Mouse (Mus musculus) limb, embryonic 15.5 days (tissue): ENCODE results near the gene Cers1. TPM values are rescaled to one million over a fixed set of nuclear protein-coding genes. Genes with fewer than 3 reads are reported as not detected.

ENCODE experiments used
- ATAC-seq: fragments of 200-750 bp; cut with Nextera tagmentation; 2 replicates; pipeline ENCODE4 v1.8.0; 2017; ENCODE audit warnings: low read depth, moderate TSS enrichment; ENCODE audit not compliant: insufficient number of reproducible peaks, low FRiP score, low TSS enrichment
- H3K27ac ChIP-seq: fragments of 300-500 bp; sonication (generic); 2 replicates; pipeline ENCODE4 v1.5.1; 2015; ENCODE audit warnings: moderate library complexity, mild to moderate bottlenecking, inconsistent platforms
- H3K27me3 ChIP-seq: fragments of 300-500 bp; sonication (generic); 2 replicates; pipeline ENCODE4 v1.6.1; 2015; ENCODE audit warnings: inconsistent platforms
- H3K36me3 ChIP-seq: fragments of 300-500 bp; sonication (generic); 2 replicates; pipeline ENCODE4 v1.6.1; 2015; ENCODE audit warnings: inconsistent platforms
- H3K4me1 ChIP-seq: fragments of 300-500 bp; sonication (generic); 2 replicates; pipeline ENCODE4 v1.6.1; 2015; ENCODE audit warnings: inconsistent platforms
- H3K4me2 ChIP-seq: fragments of 300-500 bp; sonication (generic); 2 replicates; pipeline ENCODE4 v1.6.1; 2015; ENCODE audit warnings: mild to moderate bottlenecking, inconsistent platforms
- H3K4me3 ChIP-seq: fragments of 300-500 bp; sonication (generic); 2 replicates; pipeline ENCODE4 v1.5.1; 2015; ENCODE audit warnings: mild to moderate bottlenecking, inconsistent platforms
- H3K9ac ChIP-seq: fragments of 300-500 bp; sonication (generic); 2 replicates; pipeline ENCODE4 v1.6.1; 2015; ENCODE audit warnings: inconsistent platforms
- H3K9me3 ChIP-seq: fragments of 300-500 bp; sonication (generic); 2 replicates; pipeline ENCODE4 v1.6.1; 2016; ENCODE audit warnings: inconsistent platforms
- WGBS: fragments of 180-500 bp; shearing (Covaris S2); methylation state at CpG from one replicate; pipeline ENCODE4 v1.1.7; 2015; 5-methylcytosine and 5-hydroxymethylcytosine counted together
- polyA plus RNA-seq: library from polyadenylated mRNA; unstranded; fragments of >200 nt; fragmentation: Nextera tagmentation; extraction: Ambion mirVana; gene quantifications from 2 replicates; pipeline ENCODE4 v1.2.1, GENCODE M21; 2015

Cers1 gene
- polyA plus RNA-seq, 1 experiment from 2014 or later, result 8.8 TPM

DNA sequence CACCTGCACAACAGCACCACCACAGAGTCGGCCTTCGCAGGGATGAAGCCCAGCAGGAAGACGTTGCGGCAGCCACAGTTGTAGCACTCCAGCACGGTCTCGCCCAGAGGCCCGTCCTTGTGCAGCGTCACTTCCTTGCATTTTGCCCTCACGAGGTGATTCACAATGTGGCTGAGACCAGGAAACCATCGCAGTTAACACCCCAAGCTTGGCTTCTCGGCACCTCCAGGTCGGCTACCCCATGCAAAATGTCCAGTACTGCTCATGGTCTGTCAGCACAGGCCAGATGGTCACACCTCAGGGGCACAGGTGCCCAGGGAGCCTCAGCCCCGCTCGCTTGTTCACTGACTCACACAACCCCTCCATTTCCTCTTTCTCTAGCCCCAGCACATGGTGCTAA, 26.4 kb downstream of the Cers1 start:
- no peak overlapping the region for H3K4me3 ChIP-seq
- H3K27ac ChIP-seq, result no peak overlapping the region
- ATAC-seq, result no peak
- H3K36me3 ChIP-seq, result peaks cover 87% of the 10 kb centered on the region
- 85% methylated on average over 14 of the region's 14 CpGs for WGBS
- peaks cover 21% of the 10 kb centered on the region for H3K4me1 ChIP-seq
- no peaks in the 10 kb centered on the region for H3K27me3 ChIP-seq
- H3K9me3 ChIP-seq, result no peaks in the 10 kb centered on the region
- no peak overlapping the region for H3K4me2 ChIP-seq
- H3K9ac ChIP-seq, result no peak overlapping the region

GRCm38 (mm10) chr8:70343076-70343475, 27.5 kb downstream of the Cers1 start:
- peaks cover 24% of the 10 kb centered on the region for H3K4me1 ChIP-seq
- no peaks in the 10 kb centered on the region for H3K27me3 ChIP-seq
- ATAC-seq, result no peak
- H3K4me2 ChIP-seq, result no peak overlapping the region
- 37% methylated on average over 7 of the region's 7 CpGs for WGBS
- no peaks in the 10 kb centered on the region for H3K9me3 ChIP-seq
- H3K4me3 ChIP-seq, result no peak overlapping the region
- no peak overlapping the region for H3K9ac ChIP-seq
- H3K27ac ChIP-seq, result no peak overlapping the region
- peaks cover 82% of the 10 kb centered on the region for H3K36me3 ChIP-seq

DNA sequence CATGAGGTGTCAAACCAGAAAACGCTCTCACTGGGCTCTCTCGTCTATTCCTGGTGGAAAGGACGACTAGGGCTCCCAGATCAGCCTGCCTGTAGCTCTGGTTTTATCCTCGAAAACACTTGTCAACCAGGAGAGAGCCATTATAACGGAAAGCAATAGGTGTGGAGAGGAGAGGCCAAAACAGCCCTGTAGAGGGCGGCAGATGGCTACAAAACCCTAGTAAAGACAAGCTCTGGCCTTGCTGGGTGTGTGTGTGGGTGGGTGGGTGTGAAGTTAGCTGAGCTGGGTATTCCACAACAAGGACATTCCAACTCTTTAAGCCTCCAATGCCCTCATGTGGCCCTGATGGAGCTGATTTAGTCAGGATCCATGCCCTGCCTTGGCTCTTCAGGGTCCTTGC, 28.1 kb downstream of the Cers1 start:
- ATAC-seq, result no peak
- Histone ChIP-seq H3K4me2 (no peak overlapping the region), H3K27ac (no peak overlapping the region), H3K27me3 (no peaks in the 10 kb centered on the region), H3K36me3 (peaks cover 82% of the 10 kb centered on the region), H3K9me3 (no peaks in the 10 kb centered on the region), H3K4me3 (no peak overlapping the region), H3K9ac (no peak overlapping the region), H3K4me1 (peaks cover 30% of the 10 kb centered on the region)
- 45% methylated on average over 6 of the region's 6 CpGs for WGBS

- Histone ChIP-seq H3K27me3 (no peaks in the 10 kb centered on the region), H3K9me3 (no peaks in the 10 kb centered on the region), H3K4me2 (no peak overlapping the region), H3K4me3 (no peak overlapping the region), H3K4me1 (peaks cover 36% of the 10 kb centered on the region), H3K36me3 (peaks cover 82% of the 10 kb centered on the region), H3K9ac (no peak overlapping the region), H3K27ac (no peak overlapping the region; the same call in 1 of the 2 replicates)
- no peak for ATAC-seq
- 85% methylated on average over 2 of the region's 2 CpGs for WGBS
These were observed 28.7 kb downstream of the Cers1 start for GRCm38 (mm10) chr8:70344279-70344678.

- Histone ChIP-seq H3K4me2 (no peak overlapping the region), H3K36me3 (peaks cover 55% of the 10 kb centered on the region), H3K4me3 (no peak overlapping the region), H3K9me3 (no peaks in the 10 kb centered on the region), H3K9ac (no peak overlapping the region), H3K27me3 (no peaks in the 10 kb centered on the region), H3K4me1 (peaks cover 66% of the 10 kb centered on the region), H3K27ac (no peak overlapping the region)
- WGBS, result 73% methylated on average over 4 of the region's 4 CpGs
- ATAC-seq, result no peak
These were observed 31.9 kb downstream of the Cers1 start for GRCm38 (mm10) chr8:70347443-70347842.

DNA sequence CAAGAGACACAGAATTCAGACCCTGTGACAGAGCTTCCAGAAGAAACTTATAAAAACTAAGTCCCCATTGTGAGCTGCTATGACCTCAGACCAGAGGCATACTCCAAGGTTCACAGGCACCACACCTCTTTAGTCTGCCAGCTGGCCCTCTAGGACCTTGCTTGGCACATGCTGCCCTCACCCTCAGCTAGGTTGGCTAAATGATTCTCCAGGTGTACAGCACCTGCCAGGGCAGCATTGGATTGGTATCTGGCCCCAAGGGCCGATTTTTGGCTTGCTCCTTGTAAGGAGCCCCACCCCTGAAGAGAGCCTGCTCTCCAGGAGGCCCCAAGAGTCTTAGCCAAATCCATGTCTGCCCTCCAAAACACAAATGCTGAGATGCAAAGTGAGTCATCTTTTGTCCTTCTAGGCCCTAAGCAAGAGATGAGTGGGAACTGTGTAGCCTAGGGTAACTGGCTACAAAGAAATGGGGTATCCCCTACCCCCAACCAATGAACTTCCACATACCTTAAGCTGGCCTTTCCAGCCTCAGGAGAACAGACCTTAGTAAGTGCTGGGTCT, 32.4 kb downstream of the Cers1 start:
- Histone ChIP-seq H3K4me3 (no peak overlapping the region), H3K4me2 (no peak overlapping the region), H3K36me3 (peaks cover 50% of the 10 kb centered on the region), H3K9me3 (no peaks in the 10 kb centered on the region), H3K9ac (no peak overlapping the region), H3K27ac (no peak overlapping the region), H3K4me1 (peaks cover 64% of the 10 kb centered on the region), H3K27me3 (no peaks in the 10 kb centered on the region)
- ATAC-seq, result no peak
- 79% methylated on average over 1 of the region's 1 CpGs for WGBS

DNA sequence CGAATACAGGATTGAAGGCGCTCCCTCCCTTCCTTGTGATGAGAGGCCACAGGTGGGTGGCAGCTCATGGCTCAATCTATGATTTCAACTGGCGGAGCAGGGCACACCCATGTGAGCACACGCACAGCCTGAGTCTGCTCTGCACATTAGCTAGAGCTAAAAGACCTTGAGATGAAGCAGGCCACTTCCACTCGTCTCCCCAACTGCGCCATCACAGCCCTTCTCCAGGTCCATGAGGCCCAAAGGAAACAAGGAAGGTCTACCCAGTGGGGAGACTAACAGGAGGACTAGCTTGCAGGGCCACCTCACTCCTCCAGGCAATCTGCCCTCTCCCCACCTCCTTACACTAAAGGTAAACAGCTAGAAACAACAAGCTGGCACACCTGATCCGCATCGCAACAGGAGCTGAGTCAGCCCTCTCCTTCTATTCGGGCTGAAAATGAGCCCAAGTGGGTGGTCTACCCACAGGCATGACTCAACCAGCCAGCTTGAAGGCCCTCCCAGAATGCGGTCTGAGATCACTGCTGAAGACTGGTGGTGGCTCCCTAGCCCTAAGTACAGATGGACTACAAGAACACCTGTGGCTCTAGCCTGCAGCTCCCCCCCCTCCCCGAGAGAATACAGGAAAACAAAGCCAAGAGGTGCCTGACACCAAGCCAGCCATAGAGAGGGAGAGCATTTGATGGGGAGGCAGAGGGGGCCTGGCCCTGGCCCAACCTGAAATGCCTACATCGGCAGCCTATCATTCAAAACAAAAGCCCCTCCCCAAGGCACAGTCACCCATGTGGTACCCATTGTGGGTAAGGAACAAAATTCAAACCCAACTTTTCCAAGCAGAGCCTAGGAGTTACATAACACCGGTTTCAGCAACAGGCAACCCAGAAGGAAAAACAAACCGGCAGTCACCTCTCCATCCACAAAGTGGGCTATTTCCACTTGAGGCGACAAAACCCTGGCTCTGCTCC, 35.7 kb downstream of the Cers1 start:
- Histone ChIP-seq H3K4me3 (peak overlapping the region; percentile 98), H3K9me3 (no peaks in the 10 kb centered on the region), H3K27ac (peak overlapping the region; percentile 75), H3K4me2 (peak overlapping the region; percentile 90), H3K27me3 (no peaks in the 10 kb centered on the region), H3K36me3 (peaks cover 29% of the 10 kb centered on the region), H3K9ac (peak overlapping the region; percentile 98), H3K4me1 (peaks cover 59% of the 10 kb centered on the region)
- WGBS, result 32% methylated on average over 15 of the region's 15 CpGs
- no peak for ATAC-seq

- H3K4me2 ChIP-seq, result peak overlapping the region; percentile 90
- peak overlapping the region; percentile 98 for H3K4me3 ChIP-seq
- WGBS, result 21% methylated on average over 3 of the region's 3 CpGs
- H3K4me1 ChIP-seq, result peaks cover 57% of the 10 kb centered on the region
- H3K27me3 ChIP-seq, result no peaks in the 10 kb centered on the region
- H3K27ac ChIP-seq, result no peak overlapping the region
- H3K9me3 ChIP-seq, result no peaks in the 10 kb centered on the region
- peaks cover 23% of the 10 kb centered on the region for H3K36me3 ChIP-seq
- ATAC-seq, result no peak
- H3K9ac ChIP-seq, result peak overlapping the region; percentile 98
These were observed 36.4 kb downstream of the Cers1 start for GRCm38 (mm10) chr8:70352000-70352384.

DNA sequence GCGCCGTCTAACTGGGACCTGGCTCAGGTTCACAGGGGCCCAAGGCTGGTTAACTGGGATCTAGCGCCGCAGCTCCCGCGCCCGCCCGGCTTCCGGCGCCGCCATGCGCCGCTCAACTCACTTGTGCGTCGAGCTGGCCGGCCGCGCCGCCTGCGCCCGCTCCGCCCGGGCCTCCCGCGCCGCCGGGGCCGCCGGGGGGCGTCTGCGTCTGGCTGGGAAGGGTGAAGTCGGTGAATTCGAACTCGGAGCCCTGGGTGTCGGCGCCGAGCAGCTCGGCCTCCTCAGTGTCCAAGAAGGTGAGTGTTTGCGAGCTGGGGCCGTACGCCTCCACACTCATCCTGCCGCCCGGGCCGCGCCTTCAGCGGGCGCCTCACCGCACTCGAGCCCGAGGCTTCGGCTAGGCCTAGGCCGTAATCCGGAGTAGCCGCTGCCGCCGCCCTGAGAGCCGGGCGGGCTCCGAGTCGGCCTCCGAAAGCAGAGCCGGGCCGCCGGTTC, 37.1 kb downstream of the Cers1 start:
- 0% methylated on average over 61 of the region's 64 CpGs for WGBS
- peak; percentile 5; the same call in 1 of the 2 replicates for ATAC-seq
- H3K4me1 ChIP-seq, result peaks cover 57% of the 10 kb centered on the region
- no peaks in the 10 kb centered on the region for H3K9me3 ChIP-seq
- H3K4me3 ChIP-seq, result peak overlapping the region; percentile 98
- peaks cover 19% of the 10 kb centered on the region for H3K36me3 ChIP-seq
- peak overlapping the region; percentile 90 for H3K4me2 ChIP-seq
- no peaks in the 10 kb centered on the region for H3K27me3 ChIP-seq
- peak overlapping the region; percentile 98 for H3K9ac ChIP-seq
- H3K27ac ChIP-seq, result peak overlapping the region; percentile 93

DNA sequence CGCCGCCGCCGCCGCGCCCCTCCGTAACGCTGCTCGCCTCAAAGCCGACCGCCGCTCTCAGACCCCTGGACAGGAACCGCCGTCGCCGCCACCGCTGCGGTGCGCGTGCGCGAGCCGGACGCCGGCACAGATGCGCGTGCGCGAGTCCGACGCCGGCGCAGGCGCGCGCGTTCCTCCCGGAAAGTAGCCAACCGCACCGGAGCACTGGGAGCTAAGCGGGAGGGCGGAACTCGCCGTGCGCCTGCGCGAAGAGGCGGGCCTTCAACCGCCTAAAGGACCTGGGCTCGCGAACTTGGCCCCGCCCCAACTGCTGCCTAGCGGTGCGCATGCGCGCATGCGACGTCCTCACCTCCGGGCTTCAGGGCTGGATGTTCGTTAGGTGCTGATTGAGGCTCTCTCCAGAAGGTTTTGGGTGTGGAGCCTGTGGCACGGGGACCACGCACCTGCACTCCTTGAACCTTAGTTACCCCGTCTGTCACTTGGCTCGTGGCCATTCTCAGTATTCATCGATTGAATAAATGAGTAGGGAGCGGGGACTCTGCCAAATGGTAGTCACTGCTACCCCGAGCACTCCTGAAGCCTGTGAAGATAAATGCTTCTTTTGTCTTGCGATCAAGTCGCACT, 37.7 kb downstream of the Cers1 start, which contains the start of gene Upf1:
TSS of gene Upf1 (minus strand) at position 85 of the 624 bp plus-strand sequence.
- Histone ChIP-seq H3K27me3 (no peaks in the 10 kb centered on the region), H3K9ac (peak within 1 kb of the TSS; percentile 98), H3K36me3 (peaks cover 14% of the 10 kb centered on the region), H3K4me1 (peaks cover 52% of the 10 kb centered on the region), H3K9me3 (no peaks in the 10 kb centered on the region), H3K4me3 (peak within 1 kb of the TSS; percentile 98), H3K27ac (peak within 1 kb of the TSS; percentile 93), H3K4me2 (peak within 1 kb of the TSS; percentile 90)
- WGBS, result under 1% methylated on average over 52 of the region's 69 CpGs
- ATAC-seq, result peak; percentile 87

- Histone ChIP-seq H3K9ac (0 out of 2 replicates have a peak overlapping the region, but pooled peaks have one; percentile 37), H3K27me3 (no peaks in the 10 kb centered on the region)
- no peak for ATAC-seq
These were observed 38.4 kb downstream of the Cers1 start for GRCm38 (mm10) chr8:70354004-70354403.

More at GRCm38 (mm10) chr8:70354004-70354403, 38.4 kb downstream of the Cers1 start:
- H3K27ac ChIP-seq, result peak overlapping the region; percentile 84
- peak overlapping the region; percentile 98; the same call in 1 of the 2 replicates for H3K4me3 ChIP-seq
- H3K4me1 ChIP-seq, result peaks cover 45% of the 10 kb centered on the region
- H3K36me3 ChIP-seq, result peaks cover 7% of the 10 kb centered on the region
- H3K9me3 ChIP-seq, result no peaks in the 10 kb centered on the region
- 55% methylated on average over 4 of the region's 4 CpGs for WGBS
- H3K4me2 ChIP-seq, result peak overlapping the region; percentile 70
